Comparison of ENCODE assay signal across 20 mouse cellular contexts in genomic region chr14:25615602-25616001, GRCm38 (mm10).
DNase-seq lines count a peak whose midpoint lies in the region; ATAC-seq and TF ChIP-seq lines count a peak whose summit lies in the region.
"Had no signal": no experiment of that assay in that cellular context is flagged by ENCODE, and none has a peak within 500 bp of the region (broad histone marks: within the 10 kb centered on the region; RNA-seq: fewer than 3 reads in every experiment).

No protein-coding gene starts in this region.

- H3K4me1 ChIP-seq in heart, embryonic 16.5 days (ENCODE audit: control insufficient read depth, insufficient read depth, low read length): peaks cover 43% of the 10 kb centered on the region
- H3K4me1 ChIP-seq in heart, embryonic 11.5 days (ENCODE audit: control insufficient read depth, insufficient read depth, low read length): peaks cover 64% of the 10 kb centered on the region
- peaks cover 83% of the 10 kb centered on the region for H3K4me1 ChIP-seq in midbrain, embryonic 10.5 days
- H3K4me1 ChIP-seq in midbrain, embryonic 11.5 days (ENCODE audit: control insufficient read depth, insufficient read depth, low read length): peaks cover 32% of the 10 kb centered on the region
- peaks cover 47% of the 10 kb centered on the region for H3K4me1 ChIP-seq in bone marrow macrophage, adult 2 months (ENCODE audit: control insufficient read depth, insufficient read depth, low read length)

- no peaks in the 10 kb centered on the region for H3K27me3 ChIP-seq in heart, embryonic 16.5 days (ENCODE audit: control insufficient read depth, insufficient read depth, low read length)
- H3K27me3 ChIP-seq in heart, embryonic 11.5 days (ENCODE audit: control insufficient read depth, insufficient read depth, low read length): no peaks in the 10 kb centered on the region
- no peaks in the 10 kb centered on the region for H3K27me3 ChIP-seq in midbrain, embryonic 10.5 days (ENCODE audit: low read depth, poor library complexity, severe bottlenecking)
- no peaks in the 10 kb centered on the region for H3K27me3 ChIP-seq in midbrain, embryonic 11.5 days (ENCODE audit: control insufficient read depth, insufficient read depth, low read length)
- H3K27me3 ChIP-seq: stomach, embryonic 15.5 days had no signal

- no peak for TF ChIP-seq CTCF in bone marrow macrophage, adult 2 months (IDR thresholded peaks at IDR 0.05; ENCODE audit: low read depth, low read length)
- TF ChIP-seq CTCF in left cerebral cortex, adult 2 months (IDR thresholded peaks at IDR 0.05): no peak

- DNase-seq in midbrain, embryonic 10.5 days (ENCODE audit: low spot score): no peak
- DNase-seq in midbrain, embryonic 11.5 days (ENCODE audit: low spot score, missing footprints): no peak
- no peak for DNase-seq in left cerebral cortex, adult 2 months (ENCODE audit: extremely low spot score in 1 of 2, low spot score in 2 of 2)
- DNase-seq: adrenal gland, postnatal 14 days; cerebellum, adult 9-11 months; embryo, embryonic 11 days; gastrocnemius, postnatal 36 days; heart, postnatal 10 days; kidney, postnatal 25 days; left cerebral cortex, postnatal 4 days; thymus, postnatal 25 days had no signal

- H3K27ac ChIP-seq in heart, embryonic 16.5 days (ENCODE audit: low read length): no peak overlapping the region
- H3K27ac ChIP-seq in heart, embryonic 11.5 days (ENCODE audit: low read depth, low read length): no peak overlapping the region; the same call in 1 of the 2 replicates
- H3K27ac ChIP-seq in midbrain, embryonic 10.5 days (replicated peaks): peak overlapping the region; percentile 57
- no peak overlapping the region for H3K27ac ChIP-seq in midbrain, embryonic 11.5 days (ENCODE audit: low read depth, low read length)
- peak overlapping the region; percentile 65 for H3K27ac ChIP-seq in bone marrow macrophage, adult 2 months (ENCODE audit: insufficient read depth, low read depth, low read length)
- no peak overlapping the region; the same call in 1 of the 2 replicates for H3K27ac ChIP-seq in left cerebral cortex, adult 2 months
- H3K27ac ChIP-seq: liver, embryonic 14.5 days had no signal

- no peak for TF ChIP-seq POLR2A in bone marrow macrophage, adult 2 months (IDR thresholded peaks at IDR 0.05; ENCODE audit: borderline replicate concordance, low read depth, low read length)

- WGBS in heart, embryonic 16.5 days: 87% methylated on average over 8 of the region's 8 CpGs
- 89% methylated on average over 8 of the region's 8 CpGs for WGBS in heart, embryonic 11.5 days (ENCODE audit: insufficient replicate concordance)
- 83% methylated on average over 8 of the region's 8 CpGs for WGBS in midbrain, embryonic 10.5 days
- 88% methylated on average over 8 of the region's 8 CpGs for WGBS in midbrain, embryonic 11.5 days

- H3K9me3 ChIP-seq in heart, embryonic 16.5 days (replicated peaks; ENCODE audit: control insufficient read depth, low read length): no peaks in the 10 kb centered on the region
- H3K9me3 ChIP-seq in heart, embryonic 11.5 days (replicated peaks; ENCODE audit: control insufficient read depth, low read length): no peaks in the 10 kb centered on the region
- H3K9me3 ChIP-seq in midbrain, embryonic 10.5 days (replicated peaks): no peaks in the 10 kb centered on the region
- H3K9me3 ChIP-seq in midbrain, embryonic 11.5 days (ENCODE audit: control insufficient read depth, low read length): no peaks in the 10 kb centered on the region
- H3K9me3 ChIP-seq: stomach, embryonic 15.5 days had no signal

- intact Hi-C loops in left cerebral cortex, adult 2 months (cut with DNase I): no loop called here

- ATAC-seq in heart, embryonic 16.5 days (replicated peaks; ENCODE audit: extremely low read depth, insufficient read depth, low FRiP score): no peak
- no peak for ATAC-seq in heart, embryonic 11.5 days (replicated peaks; ENCODE audit: insufficient number of reproducible peaks, low FRiP score, low TSS enrichment)
- ATAC-seq in midbrain, embryonic 11.5 days (ENCODE audit: low FRiP score): no peak
- peak; percentile 57 for ATAC-seq in granulocyte monocyte progenitor cell, adult 5-6 weeks (replicated peaks; ENCODE audit: poor library complexity, severe bottlenecking)
- ATAC-seq: CD4-positive, CD25-positive, alpha-beta regulatory T cell, adult 4 months; inflammation-experienced regulatory T-cells, adult 6 months; lung, postnatal 0 days had no signal

- H3K9ac ChIP-seq in heart, embryonic 16.5 days (ENCODE audit: low read length): 0 out of 2 replicates have a peak overlapping the region, but pooled peaks have one; percentile 12
- no peak overlapping the region for H3K9ac ChIP-seq in heart, embryonic 11.5 days (ENCODE audit: low read depth, low read length)
- H3K9ac ChIP-seq in midbrain, embryonic 11.5 days (ENCODE audit: low read length): no peak overlapping the region
- H3K9ac ChIP-seq: liver, embryonic 14.5 days; stomach, embryonic 15.5 days had no signal

- H3K36me3 ChIP-seq in heart, embryonic 16.5 days (ENCODE audit: control insufficient read depth, insufficient read depth): no peaks in the 10 kb centered on the region
- 0 out of 2 replicates have a peak, but pooled peaks cover 7% of the 10 kb centered on the region for H3K36me3 ChIP-seq in heart, embryonic 11.5 days (ENCODE audit: control insufficient read depth, insufficient read depth, low read length)
- peaks cover 88% of the 10 kb centered on the region for H3K36me3 ChIP-seq in midbrain, embryonic 10.5 days
- H3K36me3 ChIP-seq in midbrain, embryonic 11.5 days (ENCODE audit: control insufficient read depth, insufficient read depth, low read length): peaks cover 3% of the 10 kb centered on the region; the same call in 1 of the 2 replicates
- H3K36me3 ChIP-seq: stomach, embryonic 15.5 days had no signal

- no peak overlapping the region for H3K4me3 ChIP-seq in heart, embryonic 16.5 days (ENCODE audit: low read length)
- H3K4me3 ChIP-seq in heart, embryonic 11.5 days (ENCODE audit: low read depth, low read length): no peak overlapping the region
- H3K4me3 ChIP-seq in midbrain, embryonic 10.5 days: no peak overlapping the region
- no peak overlapping the region for H3K4me3 ChIP-seq in midbrain, embryonic 11.5 days (ENCODE audit: low read depth, low read length)
- H3K4me3 ChIP-seq in bone marrow macrophage, adult 2 months (ENCODE audit: insufficient read depth, low read length): no peak overlapping the region
- no peak overlapping the region for H3K4me3 ChIP-seq in left cerebral cortex, adult 2 months
- H3K4me3 ChIP-seq: stomach, embryonic 15.5 days had no signal

- H3K4me2 ChIP-seq in heart, embryonic 16.5 days (ENCODE audit: low read depth, low read length): no peak overlapping the region
- H3K4me2 ChIP-seq in heart, embryonic 11.5 days: no peak overlapping the region
- no peak overlapping the region for H3K4me2 ChIP-seq in midbrain, embryonic 11.5 days
- H3K4me2 ChIP-seq: stomach, embryonic 15.5 days had no signal

Comparison
In these comparisons a context has a peak if more than half of its experiments do, and no peak if none do; other contexts are left out.
1. H3K27ac ChIP-seq: peak in midbrain, embryonic 10.5 days (single experiment) and bone marrow macrophage, adult 2 months (single experiment); none in heart, embryonic 16.5 days (single experiment), heart, embryonic 11.5 days (single experiment), midbrain, embryonic 11.5 days (single experiment) and left cerebral cortex, adult 2 months (single experiment).